Mouse (Mus musculus): ENCODE measurements around the gene Oxsr1. TPM values are rescaled to one million over a fixed set of nuclear protein-coding genes. Genes with fewer than 3 reads are reported as not detected.

Gene Oxsr1
- total RNA-seq, 4 experiments from 2014 or later: 33.7 to 40.6 (median 37.8) TPM

GRCm38 (mm10) chr9:119212996-119213395, 109.2 kb downstream of the Oxsr1 start:
- DNase-seq: no peak

DNA sequence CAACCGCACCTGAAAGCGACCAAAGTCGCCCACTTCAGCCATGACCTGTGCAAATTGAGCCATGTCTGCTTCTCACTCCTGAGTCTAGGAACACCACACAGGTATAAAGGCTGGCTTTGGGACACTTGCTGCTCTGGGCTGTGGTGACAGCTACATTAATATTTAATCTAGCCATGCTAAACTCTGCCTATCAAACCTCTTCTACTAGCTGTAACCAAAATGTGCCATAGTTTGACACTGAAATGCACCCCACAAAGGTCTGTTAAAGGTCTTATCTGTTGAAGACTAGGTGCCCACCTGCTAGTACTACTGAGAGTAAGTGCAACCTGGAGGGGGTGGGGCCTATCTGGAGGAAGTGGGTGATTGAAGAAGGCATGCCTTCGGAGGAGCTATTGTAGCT, 113.2 kb downstream of the Oxsr1 start, which contains the start of gene Slc22a13:
TSS of gene Slc22a13 (minus strand) at position 101 of the 400 bp plus-strand sequence.
- no peak for DNase-seq

DNA sequence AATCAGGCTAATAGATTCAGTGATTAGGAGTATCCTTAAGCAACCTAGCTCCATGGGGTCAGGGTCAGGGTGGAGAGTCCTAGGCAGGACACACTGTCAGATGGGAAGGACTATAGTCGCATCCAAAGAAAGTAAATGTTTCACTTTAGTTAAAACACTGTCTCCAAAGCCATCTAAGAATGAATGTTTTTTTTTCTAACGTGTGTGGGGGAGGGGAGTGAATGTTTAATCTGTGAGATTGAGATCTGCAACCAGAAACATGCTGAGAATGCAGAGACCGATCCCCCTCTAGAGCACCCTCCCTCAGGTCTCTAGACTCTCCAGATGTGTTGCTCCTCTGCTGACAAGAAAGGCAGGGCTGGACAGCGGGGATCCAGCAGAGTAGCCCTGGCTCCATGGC, 115.1 kb downstream of the Oxsr1 start:
- DNase-seq: no peak

DNA sequence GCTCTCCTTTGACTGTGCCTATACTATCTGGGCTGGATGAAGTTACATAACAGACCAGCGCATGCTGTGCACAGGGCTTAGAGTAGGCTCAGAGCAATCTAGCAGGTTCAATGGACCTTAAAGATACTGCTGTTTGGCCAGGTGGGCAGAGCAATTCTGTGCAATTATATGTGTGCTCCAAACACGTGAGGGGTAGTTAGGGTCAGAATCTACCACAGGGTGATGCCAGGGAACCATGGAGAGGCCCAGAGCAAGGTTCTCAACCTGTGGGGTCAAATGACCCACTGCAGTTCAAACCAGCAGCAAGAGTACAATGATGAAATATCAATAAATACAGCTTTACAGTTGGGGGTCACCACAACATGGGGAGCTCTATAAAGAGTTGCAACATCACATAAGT, 115.6 kb downstream of the Oxsr1 start:
- no peak for DNase-seq

DNA sequence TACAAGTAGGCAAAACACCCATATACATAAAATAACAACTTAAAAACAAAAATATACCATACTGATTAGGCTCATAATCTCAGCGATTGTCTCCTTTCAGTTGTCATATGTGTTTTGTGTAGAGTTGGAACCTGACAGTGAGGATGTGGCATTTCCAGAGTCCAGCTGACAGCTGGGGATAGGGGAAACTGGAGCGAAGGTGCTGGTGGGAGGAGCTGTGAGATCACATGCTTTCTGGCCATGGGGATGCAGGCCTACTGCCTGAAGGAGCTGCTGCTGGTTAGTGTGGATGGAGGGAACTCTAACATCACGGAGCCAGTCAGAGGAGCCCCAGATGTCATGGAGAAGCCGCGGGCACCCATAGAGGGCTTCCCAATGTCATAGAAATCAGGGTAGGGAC, 116.5 kb downstream of the Oxsr1 start:
- no peak for DNase-seq

GRCm38 (mm10) chr9:119203617-119204016, 118.6 kb downstream of the Oxsr1 start:
- no peak for DNase-seq

GRCm38 (mm10) chr9:119201653-119202052, 120.6 kb downstream of the Oxsr1 start:
- no peak for DNase-seq

DNA sequence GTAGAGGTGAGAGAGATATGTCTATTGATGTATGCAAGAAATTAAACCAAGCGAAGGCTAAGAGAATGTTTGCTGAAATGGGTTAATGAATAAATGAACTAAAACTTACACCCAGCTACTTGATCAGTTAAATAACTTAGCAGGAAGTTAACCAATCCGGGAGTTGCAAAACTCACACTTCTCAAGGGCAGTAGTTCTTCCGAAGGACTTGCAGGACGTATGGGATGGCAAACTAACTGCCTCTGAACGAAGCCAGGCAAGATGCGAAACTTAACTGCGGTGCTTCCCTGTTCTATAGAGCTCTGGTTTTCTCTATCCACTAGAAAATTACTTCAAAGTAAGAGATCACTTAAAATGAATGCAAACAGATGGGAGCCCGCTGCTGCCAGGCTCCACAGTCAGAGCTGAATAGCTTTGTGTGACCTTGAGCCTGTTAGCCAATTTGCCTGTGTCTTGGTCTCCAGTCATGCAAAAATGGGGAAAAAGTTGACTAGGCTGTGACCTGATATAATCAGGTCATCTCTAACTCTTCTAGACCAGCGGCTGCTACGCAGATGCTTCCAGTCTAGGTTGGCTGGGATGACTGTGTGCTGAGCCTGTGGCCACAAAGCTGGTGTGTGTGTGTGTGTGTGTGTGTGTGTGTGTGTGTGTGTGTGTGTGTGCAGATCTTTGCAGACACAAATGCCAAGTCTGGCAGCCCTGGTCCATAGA, 122.9 kb downstream of the Oxsr1 start:
- no peak for DNase-seq

GRCm38 (mm10) chr9:119192202-119192990, 129.8 kb downstream of the Oxsr1 start:
- no peak for DNase-seq

Other genes with a start within 250 kb of the Oxsr1 start
- gene Plcd1, start 228.9 kb downstream of the Oxsr1 start, total RNA-seq (2022): 10 to 100 TPM in 2 of 4 experiments, 1 to 10 TPM in 2; 8.5 to 19.9 (median 13.2) TPM
- 1 to 10 TPM; 2.2 to 6.6 (median 4.5) TPM for gene Dlec1, start 219.9 kb downstream of the Oxsr1 start, total RNA-seq (2022)
- gene Acaa1b, start 165.3 kb downstream of the Oxsr1 start, total RNA-seq (2022): 10 to 100 TPM in 2 of 4 experiments, 1 to 10 TPM in 2; 5.5 to 13.8 (median 9.8) TPM
- not detected for gene Gm47289, start 163.3 kb downstream of the Oxsr1 start, total RNA-seq (2022)
- gene Slc22a13, start 113.3 kb downstream of the Oxsr1 start, total RNA-seq (2022): not detected
- gene Acaa1a, start 17.2 kb upstream of the Oxsr1 start, total RNA-seq (2022): 100 to 1,000 TPM; 128 to 155 (median 138) TPM
- 10 to 100 TPM; 28.2 to 43.0 (median 31.7) TPM for gene Myd88, start 19.0 kb upstream of the Oxsr1 start, total RNA-seq (2022)
- 1 to 10 TPM in 3 of 4 experiments, under 1 TPM in 1; 0.87 to 2.2 (median 1.5) TPM for gene Xylb, start 35.0 kb upstream of the Oxsr1 start, total RNA-seq (2022)
- gene Slc22a14, start 43.1 kb upstream of the Oxsr1 start, total RNA-seq (2022): not detected
- 10 to 100 TPM in 2 of 4 experiments, 1 to 10 TPM in 2; 5.7 to 12.7 (median 10.7) TPM for gene Acvr2b, start 79.7 kb upstream of the Oxsr1 start, total RNA-seq (2022)
- gene Exog, start 122.5 kb upstream of the Oxsr1 start, total RNA-seq (2022): 1 to 10 TPM; 4.6 to 5.9 (median 4.9) TPM